16 mouse cellular contexts compared by ENCODE assay signal in genomic region chr11:76897871-76898270, GRCm38 (mm10). TPM values are rescaled to one million over a fixed set of nuclear protein-coding genes. Genes with fewer than 3 reads are reported as not detected.
DNase-seq lines count a peak whose midpoint lies in the region; ATAC-seq and TF ChIP-seq lines count a peak whose summit lies in the region.
"Had no signal": no experiment of that assay in that cellular context is flagged by ENCODE, and none has a peak within 500 bp of the region (broad histone marks: within the 10 kb centered on the region; RNA-seq: fewer than 3 reads in every experiment).

No protein-coding gene starts in this region.

- H3K36me3 ChIP-seq in kidney, postnatal 0 days (ENCODE audit: insufficient read depth, low read length), result no peaks in the 10 kb centered on the region
- H3K36me3 ChIP-seq in midbrain, embryonic 14.5 days (ENCODE audit: control insufficient read depth, insufficient read depth, low read length), result no peaks in the 10 kb centered on the region
- H3K36me3 ChIP-seq: embryonic facial prominence, embryonic 15.5 days; G1E; liver, embryonic 12.5 days; midbrain, embryonic 12.5 days had no signal

- peaks cover 18% of the 10 kb centered on the region for H3K4me1 ChIP-seq in kidney, postnatal 0 days (replicated peaks; ENCODE audit: insufficient read depth, low read length)
- H3K4me1 ChIP-seq in midbrain, embryonic 14.5 days (ENCODE audit: control insufficient read depth, insufficient read depth, low read length), result no peaks in the 10 kb centered on the region

- DNase-seq in adrenal gland, adult 2 months, result peak; percentile 26
- no peak for DNase-seq in adrenal gland, adult 18-20 months (ENCODE audit: low spot score in 2 of 2)
- no peak for DNase-seq in kidney, postnatal 0 days (ENCODE audit: low spot score)
- DNase-seq in kidney, postnatal 4 days, result no peak
- peak; percentile 13 for DNase-seq in Muller cell, postnatal 12 days (ENCODE audit: inconsistent ontology term)
- DNase-seq in lung, postnatal 36 days, result peak; percentile 46
- DNase-seq in midbrain, embryonic 14.5 days, result no peak
- no peak for DNase-seq in thymus, postnatal 14 days
- DNase-seq: adrenal gland, postnatal 10 days; forebrain, postnatal 0 days had no signal

- no peaks in the 10 kb centered on the region for H3K9me3 ChIP-seq in kidney, postnatal 0 days (replicated peaks; ENCODE audit: low read length)
- no peaks in the 10 kb centered on the region for H3K9me3 ChIP-seq in midbrain, embryonic 14.5 days (ENCODE audit: control insufficient read depth, low read length)
- H3K9me3 ChIP-seq: embryonic facial prominence, embryonic 15.5 days; G1E; liver, embryonic 12.5 days; midbrain, embryonic 12.5 days had no signal

- no peak overlapping the region for H3K4me2 ChIP-seq in kidney, postnatal 0 days (ENCODE audit: low read length)
- H3K4me2 ChIP-seq in midbrain, embryonic 14.5 days (ENCODE audit: low read length), result no peak overlapping the region
- H3K4me2 ChIP-seq: embryonic facial prominence, embryonic 15.5 days; liver, embryonic 12.5 days; midbrain, embryonic 12.5 days had no signal

- peak overlapping the region; percentile 63 for H3K27ac ChIP-seq in kidney, postnatal 0 days
- no peak overlapping the region for H3K27ac ChIP-seq in midbrain, embryonic 14.5 days (replicated peaks; ENCODE audit: low read depth, low read length)
- H3K27ac ChIP-seq: embryonic facial prominence, embryonic 15.5 days; liver, embryonic 12.5 days; midbrain, embryonic 12.5 days had no signal

- no peaks in the 10 kb centered on the region for H3K27me3 ChIP-seq in kidney, postnatal 0 days (ENCODE audit: insufficient read depth, low read length)
- H3K27me3 ChIP-seq in midbrain, embryonic 14.5 days (ENCODE audit: control insufficient read depth, insufficient read depth, low read length), result no peaks in the 10 kb centered on the region
- H3K27me3 ChIP-seq: embryonic facial prominence, embryonic 15.5 days; liver, embryonic 12.5 days; midbrain, embryonic 12.5 days had no signal

- no peak for ATAC-seq in kidney, postnatal 0 days (replicated peaks; ENCODE audit: low FRiP score, low read depth)
- ATAC-seq in midbrain, embryonic 14.5 days (ENCODE audit: low FRiP score, low TSS enrichment), result no peak
- ATAC-seq: forebrain, postnatal 0 days; liver, embryonic 12.5 days had no signal

- H3K4me3 ChIP-seq in kidney, postnatal 0 days (replicated peaks; ENCODE audit: low read depth, low read length), result no peak overlapping the region
- no peak overlapping the region for H3K4me3 ChIP-seq in midbrain, embryonic 14.5 days (replicated peaks; ENCODE audit: low read depth, low read length)
- H3K4me3 ChIP-seq: embryonic facial prominence, embryonic 15.5 days; liver, embryonic 12.5 days; midbrain, embryonic 12.5 days had no signal

- H3K9ac ChIP-seq in kidney, postnatal 0 days (ENCODE audit: low read depth, low read length), result no peak overlapping the region
- H3K9ac ChIP-seq in midbrain, embryonic 14.5 days (replicated peaks; ENCODE audit: low read length), result no peak overlapping the region
- H3K9ac ChIP-seq: embryonic facial prominence, embryonic 15.5 days; forebrain, postnatal 0 days; liver, embryonic 12.5 days; midbrain, embryonic 12.5 days had no signal

- TF ChIP-seq CTCF in kidney, postnatal 0 days (IDR thresholded peaks at IDR 0.05; ENCODE audit: low read depth), result no peak

- WGBS in kidney, postnatal 0 days, result 35% methylated on average over 3 of the region's 3 CpGs
- 44% methylated on average over 3 of the region's 3 CpGs for WGBS in midbrain, embryonic 14.5 days

RNA-seq across cellular contexts. Expression of gene Tmigd1, which starts 4.1 kb away (rescaled TPM):
- under 1 TPM; 0.41 to 0.63 TPM for total RNA-seq in adrenal gland, adult 2 months (2021)
- not detected in 2 replicates for polyA plus RNA-seq in adrenal gland, adult 2 months (2012; rRNA removed)
- total RNA-seq in adrenal gland, adult 18-20 months (2021), result under 1 TPM; 0.29 to 0.83 TPM
- 22.6 and 25.5 TPM in 2 replicates for polyA plus RNA-seq in kidney, postnatal 0 days (2015; fragmentation: Nextera tagmentation; extraction: Ambion mirVana)
- polyA plus RNA-seq in midbrain, embryonic 14.5 days (2014; fragmentation: Nextera tagmentation; extraction: Ambion mirVana), result 0.16 TPM in 1 of 2 replicates, not detected in the other
- total RNA-seq: common myeloid progenitor, adult 5-6 weeks; forebrain, postnatal 0 days; layer of hippocampus, adult 8-10 months had no signal
- polyA plus RNA-seq: forebrain, postnatal 0 days; G1E; liver, embryonic 12.5 days; midbrain, embryonic 12.5 days had no signal

RNA-seq across cellular contexts. Expression of gene Blmh, which starts 26.7 kb away (rescaled TPM):
- total RNA-seq in adrenal gland, adult 2 months (2021), result 10 to 100 TPM; 40.5 to 58.2 TPM
- polyA plus RNA-seq in adrenal gland, adult 2 months (2012; rRNA removed), result 3.4 and 3.8 TPM in 2 replicates
- 10 to 100 TPM; 40.3 to 47.8 TPM for total RNA-seq in adrenal gland, adult 18-20 months (2021)
- 133 and 143 TPM in 2 replicates for polyA plus RNA-seq in kidney, postnatal 0 days (2015; fragmentation: Nextera tagmentation; extraction: Ambion mirVana)
- polyA plus RNA-seq in midbrain, embryonic 14.5 days (2014; fragmentation: Nextera tagmentation; extraction: Ambion mirVana), result 113 and 136 TPM in 2 replicates

RNA-seq across cellular contexts. Expression of gene Cpd, which starts 51.1 kb away (rescaled TPM):
- 10 to 100 TPM; 34.0 to 37.4 TPM for total RNA-seq in adrenal gland, adult 2 months (2021)
- 14.1 and 15.1 TPM in 2 replicates for polyA plus RNA-seq in adrenal gland, adult 2 months (2012; rRNA removed)
- 10 to 100 TPM; 29.8 to 39.1 TPM for total RNA-seq in adrenal gland, adult 18-20 months (2021)
- 17.8 and 20.4 TPM in 2 replicates for polyA plus RNA-seq in kidney, postnatal 0 days (2015; fragmentation: Nextera tagmentation; extraction: Ambion mirVana)
- polyA plus RNA-seq in midbrain, embryonic 14.5 days (2014; fragmentation: Nextera tagmentation; extraction: Ambion mirVana), result 8.6 and 11.8 TPM in 2 replicates

Comparison
In these comparisons a context has a peak if more than half of its experiments do, and no peak if none do; other contexts are left out.
1. DNase-seq: peak in adrenal gland, adult 2 months (single experiment), Muller cell, postnatal 12 days (single experiment) and lung, postnatal 36 days (single experiment); none in adrenal gland, adult 18-20 months (0 of 2), kidney, postnatal 0 days (single experiment), kidney, postnatal 4 days (0 of 2), midbrain, embryonic 14.5 days (single experiment) and thymus, postnatal 14 days (single experiment).
2. RNA of gene Tmigd1, which starts 4.1 kb away (polyA plus RNA-seq): 22.6 to 25.5 TPM in kidney, postnatal 0 days; 0.16 TPM in midbrain, embryonic 14.5 days and not detected in adrenal gland, adult 2 months; every median in the first group is over 10 times any median in the second.
3. RNA of gene Blmh, which starts 26.7 kb away (polyA plus RNA-seq): 113 to 136 TPM in midbrain, embryonic 14.5 days and 133 to 143 TPM in kidney, postnatal 0 days; 3.4 to 3.8 TPM in adrenal gland, adult 2 months; every median in the first group is over 10 times any median in the second.